Mouse (Mus musculus): ENCODE measurements around the gene Amy1.
"Not testable (repeated sequence)": the region's sequence is repeated elsewhere in the genome, so short reads cannot be mapped to it uniquely, and the experiment has no call there.

DNA sequence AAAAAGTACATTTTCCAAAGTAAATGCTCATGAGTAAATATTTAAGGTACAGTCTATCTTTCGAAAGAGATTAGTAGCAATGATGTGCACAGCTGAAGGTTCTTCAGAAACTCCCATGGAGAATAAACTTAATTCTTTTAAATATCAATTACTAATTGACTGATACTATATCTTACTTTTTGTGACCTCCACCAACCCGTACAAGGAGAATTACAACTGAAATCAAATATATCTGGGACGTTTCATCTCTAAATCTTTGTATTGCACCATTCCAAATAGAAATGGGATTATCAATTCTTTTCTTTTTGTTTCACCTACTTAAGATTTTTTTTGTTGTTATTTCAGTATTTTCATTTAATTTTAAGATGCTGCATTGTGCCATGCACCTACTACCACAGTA, 74.2 kb downstream of the Amy1 start, which contains the start of gene Amy2a1:
- TF ChIP-seq EP300, CTCF (IDR thresholded peaks at IDR 0.05; ENCODE audit: low read depth): not testable (repeated sequence)
